Mouse (Mus musculus): Measurements from ENCODE around the gene Slc45a3. TPM values are rescaled to one million over a fixed set of nuclear protein-coding genes. Genes with fewer than 3 reads are reported as not detected.

Gene Slc45a3
- polyA plus RNA-seq (2015; fragmentation: Nextera tagmentation; extraction: Ambion mirVana): 2.0 and 3.0 TPM in 2 replicates

DNA sequence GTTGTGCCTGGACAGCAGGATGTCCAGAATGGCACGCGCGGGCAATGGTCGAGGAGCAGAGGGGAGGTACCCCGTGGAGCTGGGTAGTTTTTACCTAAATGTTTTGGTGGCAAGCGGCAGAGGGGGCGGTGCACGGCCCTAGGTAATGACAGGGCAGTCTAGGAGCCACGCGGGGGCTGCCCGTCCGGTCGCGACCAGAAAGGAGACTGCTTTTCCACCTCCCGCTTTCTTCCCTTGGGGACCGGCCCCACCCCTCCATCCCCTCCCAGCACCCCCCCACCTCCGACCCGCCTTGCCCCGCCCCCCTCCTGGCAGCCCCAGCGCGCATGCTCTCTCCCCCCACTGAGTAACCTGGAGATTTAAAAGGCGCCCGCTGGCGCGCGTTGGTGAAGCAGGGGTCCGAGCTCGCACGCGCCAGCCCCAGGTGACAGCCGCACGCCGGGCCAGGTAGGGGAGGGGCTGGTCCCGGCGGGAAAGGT lies at the start of gene Slc45a3:
TSS of gene Slc45a3 (plus strand) at position 362 of the 479 bp plus-strand sequence.
- Histone ChIP-seq H3K27ac (replicated peaks) (no peak within 1 kb of the TSS), H3K36me3 (no peaks in the 10 kb centered on the region), H3K4me3 (replicated peaks) (peak within 1 kb of the TSS; percentile 82), H3K9me3 (replicated peaks) (no peaks in the 10 kb centered on the region), H3K4me1 (peaks cover 20% of the 10 kb centered on the region), H3K9ac (replicated peaks) (peak within 1 kb of the TSS; percentile 62), H3K27me3 (replicated peaks) (peaks cover 19% of the 10 kb centered on the region), H3K4me2 (peak within 1 kb of the TSS; percentile 100)
- 0% methylated on average over 31 of the region's 35 CpGs for WGBS
- ATAC-seq (ENCODE audit: low FRiP score): peak; percentile 73

DNA sequence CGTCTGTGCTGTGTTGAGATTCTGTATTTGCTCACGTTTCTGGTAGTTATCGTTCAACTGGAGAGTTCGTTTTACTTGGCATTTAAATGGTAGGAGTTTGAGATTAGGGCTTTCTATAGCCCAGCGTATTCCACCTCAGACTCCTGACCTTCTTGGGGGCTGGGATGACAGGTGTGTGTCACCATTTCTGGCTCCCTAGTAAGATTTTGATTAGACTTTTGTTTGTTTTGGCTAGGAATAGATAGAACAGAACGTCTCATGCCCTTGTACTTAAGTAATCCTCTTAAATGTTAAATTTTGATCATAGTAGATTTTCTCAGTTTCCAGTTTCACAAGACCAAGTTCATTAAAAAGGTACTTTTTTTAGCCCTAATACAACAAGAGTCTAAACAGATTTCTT lies 45.1 kb upstream of the Slc45a3 start:
- H3K4me2 ChIP-seq: no peak overlapping the region
- H3K9me3 ChIP-seq (replicated peaks): no peaks in the 10 kb centered on the region
- peaks cover 9% of the 10 kb centered on the region; the same call in 1 of the 2 replicates for H3K4me1 ChIP-seq
- WGBS: 84% methylated on average over 6 of the region's 6 CpGs
- H3K4me3 ChIP-seq (replicated peaks): no peak overlapping the region
- H3K27me3 ChIP-seq (replicated peaks): no peaks in the 10 kb centered on the region
- no peak overlapping the region for H3K9ac ChIP-seq (replicated peaks)
- ATAC-seq (ENCODE audit: low FRiP score): no peak
- H3K36me3 ChIP-seq: peaks cover 16% of the 10 kb centered on the region
- no peak overlapping the region for H3K27ac ChIP-seq (replicated peaks)

DNA sequence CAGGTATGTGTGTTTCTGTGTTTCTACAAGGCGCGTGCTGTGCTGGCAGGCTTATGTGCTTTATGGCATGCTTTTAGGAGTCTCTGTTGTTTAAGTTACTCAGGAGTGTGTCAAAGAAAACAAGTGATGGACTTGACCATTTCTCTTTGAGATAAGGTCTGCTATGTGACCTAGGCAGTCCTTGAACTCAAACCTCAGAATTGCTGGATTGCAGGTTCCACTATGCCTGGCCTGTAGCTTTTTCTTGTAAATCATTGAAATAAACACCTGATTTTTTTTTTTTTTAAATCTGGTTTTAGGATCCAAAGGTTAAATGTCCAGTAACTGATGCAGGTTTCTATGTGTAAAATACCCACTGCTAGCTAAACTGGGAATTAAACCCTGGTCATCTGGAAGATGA lies 43.7 kb upstream of the Slc45a3 start:
- Histone ChIP-seq H3K4me1 (0 out of 2 replicates have a peak, but pooled peaks cover 6% of the 10 kb centered on the region), H3K27me3 (replicated peaks) (no peaks in the 10 kb centered on the region), H3K9me3 (replicated peaks) (no peaks in the 10 kb centered on the region), H3K27ac (replicated peaks) (no peak overlapping the region), H3K36me3 (peaks cover 28% of the 10 kb centered on the region), H3K9ac (replicated peaks) (no peak overlapping the region), H3K4me3 (replicated peaks) (no peak overlapping the region), H3K4me2 (no peak overlapping the region)
- ATAC-seq (ENCODE audit: low FRiP score): no peak
- 98% methylated on average over 2 of the region's 2 CpGs for WGBS

DNA sequence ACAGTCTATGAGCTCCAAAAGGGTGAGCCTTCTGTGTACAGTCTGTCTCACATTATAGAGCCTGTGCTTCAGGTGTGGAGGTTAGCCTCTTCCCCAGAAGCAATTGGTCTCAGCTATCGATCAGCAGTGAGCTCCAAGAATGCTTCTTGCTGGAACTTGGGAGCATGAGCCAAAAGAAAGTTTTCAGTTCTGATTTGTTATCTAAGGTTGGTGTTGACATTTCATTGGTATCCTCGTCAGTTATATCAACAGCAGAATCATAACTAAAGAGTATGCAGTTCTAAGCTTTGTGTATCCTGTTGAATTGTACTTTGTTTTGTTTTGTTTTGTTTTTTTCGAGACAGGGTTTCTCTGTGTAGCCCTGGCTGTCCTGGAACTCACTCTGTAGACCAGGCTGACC lies 40.7 kb upstream of the Slc45a3 start:
- Histone ChIP-seq H3K27me3 (replicated peaks) (no peaks in the 10 kb centered on the region), H3K4me1 (0 out of 2 replicates have a peak, but pooled peaks cover 2% of the 10 kb centered on the region), H3K9me3 (replicated peaks) (no peaks in the 10 kb centered on the region), H3K27ac (replicated peaks) (no peak overlapping the region), H3K9ac (replicated peaks) (no peak overlapping the region), H3K4me2 (no peak overlapping the region), H3K4me3 (replicated peaks) (no peak overlapping the region), H3K36me3 (peaks cover 49% of the 10 kb centered on the region)
- 93% methylated on average over 3 of the region's 3 CpGs for WGBS
- no peak for ATAC-seq (ENCODE audit: low FRiP score)

DNA sequence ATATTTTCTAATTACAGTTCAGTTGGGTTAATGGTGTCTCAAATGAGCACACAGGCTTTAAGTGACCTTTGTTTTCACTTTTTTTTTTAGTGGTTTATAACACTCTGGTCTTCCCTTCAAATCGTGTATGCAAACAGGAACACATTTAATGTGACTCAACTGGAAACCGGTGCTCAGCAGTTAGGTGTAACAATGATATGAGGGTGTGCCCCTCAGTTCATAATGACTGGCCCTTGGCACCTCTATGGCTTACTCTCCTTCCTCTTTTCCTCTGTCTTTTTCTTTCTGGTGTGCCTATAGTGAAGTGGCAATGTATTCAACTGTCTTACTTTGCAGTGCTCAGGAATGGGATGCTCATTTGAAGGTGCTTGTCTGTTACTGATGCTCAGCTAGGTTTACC lies 29.3 kb upstream of the Slc45a3 start:
- 80% methylated on average over 2 of the region's 2 CpGs for WGBS
- H3K36me3 ChIP-seq: peaks cover 34% of the 10 kb centered on the region

DNA sequence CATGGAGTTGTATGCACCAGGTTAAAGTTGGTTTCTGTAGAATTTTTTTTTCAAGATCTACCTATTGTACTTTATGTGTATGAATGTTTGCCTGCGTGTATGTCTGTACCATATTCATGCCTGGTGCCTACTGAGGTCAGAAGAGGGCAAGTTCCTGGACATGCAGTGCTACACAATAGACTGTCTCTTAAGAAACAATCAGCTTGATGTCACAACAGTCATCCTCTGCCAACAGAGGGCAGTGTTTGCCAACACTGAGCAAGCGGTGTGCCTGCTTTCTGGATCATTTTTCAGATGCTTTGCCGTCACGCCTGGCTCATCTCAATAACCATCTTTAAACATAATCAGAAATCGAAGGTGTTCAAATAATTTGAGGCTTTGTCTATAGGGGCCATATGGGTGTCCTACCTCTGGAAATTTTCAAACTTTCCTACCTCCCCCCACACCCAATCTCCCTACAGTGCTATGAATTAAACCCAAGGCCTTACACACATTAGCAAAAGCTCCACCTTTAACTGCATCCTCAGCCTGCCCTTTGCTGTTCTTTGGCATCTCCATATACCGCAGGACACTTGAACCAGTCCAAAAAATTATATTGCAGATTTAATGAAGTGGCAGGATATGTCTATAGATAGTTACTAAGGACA lies 25.0 kb upstream of the Slc45a3 start:
- Histone ChIP-seq H3K4me1 (peaks cover 6% of the 10 kb centered on the region; the same call in 1 of the 2 replicates), H3K27me3 (replicated peaks) (no peaks in the 10 kb centered on the region), H3K9me3 (replicated peaks) (no peaks in the 10 kb centered on the region), H3K27ac (replicated peaks) (no peak overlapping the region), H3K36me3 (peaks cover 6% of the 10 kb centered on the region; the same call in 1 of the 2 replicates), H3K4me3 (replicated peaks) (no peak overlapping the region), H3K9ac (replicated peaks) (no peak overlapping the region), H3K4me2 (no peak overlapping the region)
- ATAC-seq (ENCODE audit: low FRiP score): peak; percentile 55; the same call in 1 of the 2 replicates
- 50% methylated on average over 6 of the region's 6 CpGs for WGBS

More for the DNA sequence above, 29.3 kb upstream of the Slc45a3 start:
- ATAC-seq (ENCODE audit: low FRiP score): no peak
- Histone ChIP-seq H3K4me1 (no peaks in the 10 kb centered on the region), H3K4me3 (replicated peaks) (no peak overlapping the region), H3K27ac (replicated peaks) (no peak overlapping the region), H3K27me3 (replicated peaks) (no peaks in the 10 kb centered on the region), H3K9ac (replicated peaks) (no peak overlapping the region), H3K9me3 (replicated peaks) (no peaks in the 10 kb centered on the region), H3K4me2 (no peak overlapping the region)

DNA sequence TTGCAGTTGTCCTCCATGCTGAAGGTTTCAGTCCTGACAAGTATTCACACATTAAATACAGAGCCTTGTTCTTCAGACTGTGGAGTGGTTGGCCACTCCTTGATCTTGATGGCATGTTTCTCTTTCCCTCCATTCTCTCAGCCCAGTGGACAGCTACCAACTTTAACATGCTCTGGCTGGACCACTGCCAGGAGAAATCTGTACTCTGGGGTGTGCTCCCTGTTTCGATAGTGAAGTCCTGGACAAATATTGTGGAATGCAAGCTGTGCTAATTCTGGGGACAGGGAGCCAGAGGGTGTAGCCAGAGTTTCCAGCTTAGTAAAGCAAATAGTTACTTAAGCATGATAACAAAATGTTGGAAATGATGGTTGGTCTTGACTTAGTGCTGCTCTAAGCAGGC lies 24.0 kb upstream of the Slc45a3 start:
- no peak for ATAC-seq (ENCODE audit: low FRiP score)
- H3K9ac ChIP-seq (replicated peaks): no peak overlapping the region
- 61% methylated on average over 1 of the region's 1 CpGs for WGBS

DNA sequence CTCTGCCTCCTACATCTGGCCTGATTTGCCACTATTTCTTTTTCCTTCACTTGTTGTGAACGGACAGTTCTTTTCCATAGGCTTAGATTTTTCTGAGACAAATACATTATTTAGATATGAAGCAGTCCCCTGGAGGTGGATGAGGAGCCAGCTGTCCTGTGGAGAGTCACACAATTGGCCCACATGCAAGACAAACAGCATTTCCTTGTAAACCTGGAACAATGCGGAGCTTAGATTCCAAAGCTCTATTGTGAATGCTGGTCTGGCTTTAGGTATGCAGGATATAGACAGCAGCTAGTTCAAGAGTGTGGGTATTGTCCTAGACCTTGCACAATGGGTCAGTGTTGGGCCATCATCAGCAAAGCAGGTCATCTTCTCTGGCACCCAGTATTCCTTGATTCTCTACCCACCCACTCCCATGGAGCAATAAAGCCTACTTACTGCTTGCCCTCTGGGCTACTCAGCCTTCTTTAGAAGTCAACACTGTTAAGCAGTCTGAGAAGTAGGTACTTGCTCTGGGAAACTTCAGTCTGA lies 22.0 kb upstream of the Slc45a3 start:
- Histone ChIP-seq H3K9me3 (replicated peaks) (no peaks in the 10 kb centered on the region), H3K9ac (replicated peaks) (no peak overlapping the region), H3K27ac (replicated peaks) (no peak overlapping the region), H3K4me3 (replicated peaks) (no peak overlapping the region), H3K27me3 (replicated peaks) (no peaks in the 10 kb centered on the region), H3K36me3 (no peaks in the 10 kb centered on the region), H3K4me2 (no peak overlapping the region), H3K4me1 (peaks cover 7% of the 10 kb centered on the region; the same call in 1 of the 2 replicates)
- 58% methylated on average over 2 of the region's 2 CpGs for WGBS
- no peak for ATAC-seq (ENCODE audit: low FRiP score)

More for the DNA sequence above, 24.0 kb upstream of the Slc45a3 start:
- no peaks in the 10 kb centered on the region for H3K27me3 ChIP-seq (replicated peaks)
- no peak overlapping the region for H3K4me2 ChIP-seq
- H3K9me3 ChIP-seq (replicated peaks): no peaks in the 10 kb centered on the region
- H3K4me1 ChIP-seq: peaks cover 7% of the 10 kb centered on the region; the same call in 1 of the 2 replicates
- no peak overlapping the region for H3K4me3 ChIP-seq (replicated peaks)
- H3K36me3 ChIP-seq: 0 out of 2 replicates have a peak, but pooled peaks cover 2% of the 10 kb centered on the region
- no peak overlapping the region for H3K27ac ChIP-seq (replicated peaks)

DNA sequence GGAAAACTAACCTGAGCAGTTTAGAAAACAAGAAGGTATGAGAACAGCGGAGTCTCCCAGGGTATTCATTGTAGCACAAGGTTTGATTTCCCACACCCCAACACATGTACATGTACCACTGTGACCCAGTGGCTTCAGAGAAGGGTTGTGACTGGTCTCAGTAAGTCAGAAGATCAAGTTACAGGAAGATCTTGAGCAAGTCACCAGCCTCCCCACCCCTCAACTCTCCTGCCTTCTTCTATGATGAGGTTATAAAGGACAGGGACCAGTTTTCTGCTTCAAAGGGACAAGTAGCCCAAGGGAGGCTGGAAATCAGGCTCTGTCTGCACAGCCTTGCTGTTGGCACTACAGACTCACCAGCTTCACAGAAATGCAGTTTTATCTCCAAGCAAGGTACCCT lies 21.3 kb upstream of the Slc45a3 start:
- H3K27me3 ChIP-seq (replicated peaks): no peaks in the 10 kb centered on the region

DNA sequence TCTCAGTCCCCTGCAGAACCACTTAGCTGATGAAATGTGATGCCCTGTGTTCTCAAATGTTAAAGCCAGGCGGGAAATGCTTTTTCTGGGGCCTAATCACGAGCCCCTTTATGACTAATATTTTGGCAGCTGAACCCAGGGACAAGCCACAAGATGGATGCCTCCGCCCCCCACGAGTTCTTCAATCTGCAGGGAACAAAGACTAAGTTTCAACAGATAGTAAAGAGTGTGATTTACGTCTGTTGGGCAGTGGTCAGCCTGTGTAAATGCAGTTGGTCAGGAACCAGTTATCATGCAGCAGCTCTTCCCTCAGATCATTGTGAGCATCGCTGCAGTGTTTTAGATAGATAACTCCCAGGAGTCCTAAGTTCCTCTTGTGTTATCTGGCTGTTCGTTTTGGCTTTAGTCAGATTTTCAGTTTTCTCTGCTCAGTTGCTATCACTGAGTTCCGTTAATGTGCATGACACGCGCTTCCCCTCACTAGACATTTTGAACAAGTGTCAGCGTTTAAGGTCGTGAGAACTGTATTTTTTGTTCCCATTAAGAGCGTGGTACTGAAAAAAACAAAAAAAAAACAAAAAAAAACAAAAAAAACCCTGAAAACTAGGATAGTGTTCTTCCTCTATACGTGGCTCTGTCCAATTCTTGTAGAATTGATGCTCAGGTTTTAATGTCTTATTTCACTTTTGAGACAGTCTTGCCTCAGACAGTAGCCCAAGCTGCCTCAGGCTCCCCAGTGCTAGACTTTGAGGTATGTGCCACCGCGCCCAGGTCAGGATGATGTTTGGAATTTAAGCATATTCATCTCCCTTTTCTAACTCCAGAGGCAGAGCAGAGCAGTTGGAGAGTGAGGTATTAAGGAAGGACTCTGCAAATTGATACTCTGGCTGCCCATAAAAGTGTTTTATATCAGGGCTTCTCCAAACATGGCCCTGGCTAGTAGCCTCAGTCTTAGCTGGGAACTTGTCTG lies 19.9 kb upstream of the Slc45a3 start:
- ATAC-seq (ENCODE audit: low FRiP score): no peak
- Histone ChIP-seq H3K9ac (replicated peaks) (no peak overlapping the region), H3K9me3 (replicated peaks) (no peaks in the 10 kb centered on the region), H3K36me3 (no peaks in the 10 kb centered on the region), H3K27ac (replicated peaks) (no peak overlapping the region), H3K4me2 (no peak overlapping the region), H3K4me1 (peaks cover 7% of the 10 kb centered on the region; the same call in 1 of the 2 replicates), H3K4me3 (replicated peaks) (no peak overlapping the region), H3K27me3 (replicated peaks) (no peaks in the 10 kb centered on the region)
- 44% methylated on average over 16 of the region's 16 CpGs for WGBS

More for the DNA sequence above, 21.3 kb upstream of the Slc45a3 start:
- no peaks in the 10 kb centered on the region for H3K36me3 ChIP-seq
- no peak overlapping the region for H3K4me2 ChIP-seq
- H3K4me1 ChIP-seq: peaks cover 7% of the 10 kb centered on the region; the same call in 1 of the 2 replicates
- H3K9me3 ChIP-seq (replicated peaks): no peaks in the 10 kb centered on the region
- H3K9ac ChIP-seq (replicated peaks): no peak overlapping the region
- H3K27ac ChIP-seq (replicated peaks): no peak overlapping the region
- no peak for ATAC-seq (ENCODE audit: low FRiP score)
- no peak overlapping the region for H3K4me3 ChIP-seq (replicated peaks)
- 92% methylated on average over 1 of the region's 1 CpGs for WGBS

DNA sequence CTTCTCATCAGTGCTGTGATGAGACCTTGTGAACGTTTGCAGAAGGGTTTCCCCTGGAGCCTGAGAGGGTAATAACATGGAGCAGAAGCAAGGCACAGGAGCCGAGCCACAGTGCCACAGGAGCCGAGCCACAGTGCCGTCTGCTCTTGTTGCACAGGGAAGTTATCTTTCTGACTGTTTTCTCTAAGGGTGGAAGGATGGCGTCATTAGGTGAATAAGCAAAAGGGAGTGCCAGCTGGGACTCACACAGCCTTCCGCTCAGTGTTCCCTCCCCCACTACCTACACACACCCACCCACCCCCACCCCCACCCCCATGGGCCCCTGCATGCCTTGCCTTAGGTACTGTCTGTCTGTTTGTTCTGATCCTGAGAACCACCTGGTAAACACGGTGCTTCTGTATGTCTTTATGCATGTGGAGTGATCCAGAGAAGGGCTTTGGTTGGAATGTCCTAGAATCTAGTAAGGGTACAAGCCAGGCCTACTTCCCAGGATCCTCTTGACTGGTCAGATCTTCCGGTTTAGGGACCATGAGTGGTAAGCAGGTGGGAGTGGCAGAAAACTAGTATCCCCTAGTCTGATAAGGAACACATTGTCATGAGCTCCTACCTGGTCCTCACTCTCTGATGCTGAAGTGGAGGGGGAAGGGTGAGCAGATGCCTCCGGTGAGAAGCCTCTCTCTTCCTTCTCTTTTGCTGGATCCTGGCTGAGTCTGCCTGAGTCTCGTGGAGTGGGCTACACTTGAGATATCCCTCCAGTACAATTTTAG lies 16.9 kb upstream of the Slc45a3 start:
- Histone ChIP-seq H3K27me3 (replicated peaks) (no peaks in the 10 kb centered on the region), H3K4me3 (replicated peaks) (no peak overlapping the region), H3K4me2 (no peak overlapping the region), H3K9me3 (replicated peaks) (no peaks in the 10 kb centered on the region), H3K27ac (replicated peaks) (no peak overlapping the region), H3K4me1 (peaks cover 7% of the 10 kb centered on the region; the same call in 1 of the 2 replicates), H3K9ac (replicated peaks) (no peak overlapping the region), H3K36me3 (no peaks in the 10 kb centered on the region)
- no peak for ATAC-seq (ENCODE audit: low FRiP score)
- 66% methylated on average over 10 of the region's 10 CpGs for WGBS

All from neural tube, embryonic 15.5 days (tissue).